Mouse (Mus musculus) left cerebral cortex, adult 9 months (tissue): ENCODE results near the gene Maats1.

Source experiments
- DNase-seq, 2 experiments: peaks; one replicate each; pipeline ENCODE4 v3.0.0; 2022; ENCODE audit warnings: low spot score in 2 of 2

Gene Maats1

DNA sequence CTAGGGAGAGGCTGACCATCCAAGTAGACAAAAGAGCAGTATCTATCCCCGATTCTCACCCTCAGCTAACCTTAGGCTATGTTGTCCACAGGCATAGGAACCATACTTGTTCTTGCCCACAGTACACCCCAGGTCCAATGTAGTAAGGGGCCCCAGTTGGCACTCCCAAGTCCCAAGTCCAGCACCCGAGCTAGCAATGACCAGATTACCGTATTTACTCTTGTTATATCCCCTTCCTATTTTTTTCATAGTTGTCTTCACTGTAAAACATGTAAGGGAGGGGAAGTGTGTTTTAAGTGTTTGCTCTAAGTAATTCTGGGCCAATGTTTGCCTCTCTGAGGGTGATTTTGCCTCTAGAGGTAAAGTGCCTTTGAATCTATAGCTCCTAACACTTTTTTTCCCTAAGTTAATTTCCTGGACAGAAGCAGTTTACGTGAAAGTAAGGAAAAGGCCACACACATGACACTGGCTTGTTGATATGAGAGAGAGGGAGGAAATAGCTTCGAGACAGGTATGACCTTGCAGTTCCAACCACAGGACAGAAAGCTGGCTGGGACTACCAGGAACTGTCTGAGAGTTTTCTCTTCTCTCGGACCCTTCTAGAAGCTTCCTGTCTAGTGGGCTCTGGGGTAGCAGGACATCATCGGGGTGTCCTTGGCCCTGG is 47.1 kb downstream of the Maats1 start, which contains the start of gene Nr1i2:
Gene Nr1i2 (minus strand): TSS at position 140 of the 664 bp plus-strand sequence.
- no peak for DNase-seq

DNA sequence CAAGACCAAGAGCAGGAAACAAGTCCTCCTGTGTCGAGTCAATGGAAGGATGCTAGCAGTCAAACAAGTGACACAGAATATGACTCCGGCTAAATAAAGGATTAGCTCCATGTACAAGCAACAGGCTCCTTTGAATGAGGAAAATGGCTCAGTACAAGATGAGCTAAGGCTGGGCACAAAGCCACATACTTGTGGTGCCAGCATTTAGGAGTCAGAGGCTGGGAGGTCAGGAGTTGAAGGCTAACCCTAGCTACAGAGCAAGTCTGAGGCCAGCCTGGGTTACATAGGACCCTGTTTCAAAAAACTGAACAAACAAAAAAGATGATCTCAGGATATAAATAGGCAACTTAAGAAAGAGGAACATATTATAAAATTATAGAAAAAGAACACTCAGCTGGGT is 51.8 kb downstream of the Maats1 start:
- DNase-seq, result no peak

DNA sequence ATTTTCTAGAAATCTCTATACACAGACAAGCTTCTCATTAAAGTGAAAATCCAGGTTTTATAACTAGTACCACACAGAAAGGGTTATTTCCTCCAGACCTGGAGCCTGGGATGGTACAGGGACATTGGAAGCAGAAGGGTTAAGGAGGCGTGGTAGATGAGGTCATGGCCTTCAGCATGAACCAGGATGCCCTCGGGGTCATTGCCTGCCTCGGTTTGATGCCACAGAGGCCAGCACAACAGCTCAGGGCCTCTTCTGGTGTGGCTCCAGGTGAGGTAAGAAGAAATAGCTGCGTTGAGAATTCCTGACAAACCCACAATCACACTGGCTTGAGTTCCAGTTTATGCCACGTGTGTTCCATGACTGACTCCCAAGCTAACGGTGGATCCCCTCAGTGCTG is 53.1 kb downstream of the Maats1 start:
- DNase-seq, result no peak

DNA sequence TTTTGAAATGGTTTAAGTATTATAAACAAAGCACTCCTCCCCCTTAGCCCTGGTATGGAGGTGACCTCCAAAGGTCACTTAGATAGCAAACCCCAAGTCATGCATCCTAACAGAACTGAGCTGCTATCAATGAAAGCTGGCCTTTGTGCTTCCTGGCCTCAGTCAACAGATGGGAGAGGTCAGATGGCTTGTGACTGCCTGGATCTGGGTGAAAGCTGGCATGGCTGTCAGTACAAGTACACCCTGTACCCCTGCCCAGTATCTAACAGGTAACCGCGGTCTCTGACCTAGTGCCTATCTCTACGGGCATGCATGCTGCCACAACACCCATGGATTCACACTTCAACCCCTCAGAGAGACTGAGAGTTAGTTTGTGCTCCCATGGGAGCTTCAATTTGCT is 54.2 kb downstream of the Maats1 start:
- no peak for DNase-seq

DNA sequence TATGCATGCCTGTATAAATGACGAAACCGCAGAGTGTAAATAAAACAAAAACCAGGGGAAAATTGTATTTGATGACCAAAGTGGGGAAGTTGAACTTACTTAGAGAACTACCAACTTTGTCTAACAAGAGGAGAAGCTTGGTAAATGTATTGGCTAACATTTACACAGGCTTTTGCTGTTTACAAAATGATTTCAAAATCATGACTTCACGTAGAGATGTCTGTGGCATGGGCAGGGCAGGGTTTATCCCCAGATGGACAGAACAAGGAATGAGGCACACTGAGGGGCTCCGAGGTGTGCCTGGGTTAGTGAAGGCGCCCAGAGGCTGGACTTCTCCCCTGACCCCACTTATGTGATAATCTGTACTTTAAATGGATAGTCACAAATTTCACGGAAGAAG is 54.6 kb downstream of the Maats1 start:
- no peak for DNase-seq

DNA sequence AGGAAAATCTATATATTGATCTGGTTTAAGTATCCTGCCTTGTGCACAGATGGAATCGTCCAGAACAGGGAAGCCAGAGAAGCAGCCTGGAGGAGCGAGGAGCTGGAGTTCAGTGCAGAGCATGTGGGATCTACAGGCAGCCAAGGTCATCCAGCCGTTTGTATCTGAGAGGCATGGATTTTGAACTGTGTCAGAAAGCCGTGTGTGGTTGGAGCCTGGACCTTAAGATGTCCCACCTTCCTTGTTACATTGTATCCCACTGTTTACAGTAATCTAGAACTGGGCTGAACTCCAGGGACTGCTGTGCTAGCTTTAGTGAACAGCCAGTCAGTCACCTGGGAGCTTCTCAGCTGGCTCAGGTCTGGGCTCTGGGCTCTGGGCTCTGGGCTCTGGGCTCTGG is 55.4 kb downstream of the Maats1 start:
- DNase-seq, result no peak

DNA sequence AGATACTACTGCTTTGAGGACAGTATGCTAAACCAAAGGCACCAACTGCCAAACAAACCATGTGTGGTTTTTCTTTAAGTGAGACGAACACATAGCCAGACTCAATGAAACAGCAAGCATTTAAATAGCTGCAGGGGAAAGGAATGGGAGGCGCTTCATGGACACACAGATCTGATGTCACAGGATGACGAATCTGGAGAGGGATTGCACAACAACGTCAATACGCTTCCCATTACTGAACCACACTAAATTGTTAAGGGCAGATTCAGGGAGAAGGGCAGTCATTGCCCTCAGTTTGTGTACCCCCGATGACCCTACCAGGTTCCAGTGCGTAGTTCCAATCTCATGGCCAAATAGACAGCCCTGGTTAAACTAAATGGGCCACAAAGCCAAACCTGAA is 56.1 kb downstream of the Maats1 start:
- DNase-seq, result no peak

DNA sequence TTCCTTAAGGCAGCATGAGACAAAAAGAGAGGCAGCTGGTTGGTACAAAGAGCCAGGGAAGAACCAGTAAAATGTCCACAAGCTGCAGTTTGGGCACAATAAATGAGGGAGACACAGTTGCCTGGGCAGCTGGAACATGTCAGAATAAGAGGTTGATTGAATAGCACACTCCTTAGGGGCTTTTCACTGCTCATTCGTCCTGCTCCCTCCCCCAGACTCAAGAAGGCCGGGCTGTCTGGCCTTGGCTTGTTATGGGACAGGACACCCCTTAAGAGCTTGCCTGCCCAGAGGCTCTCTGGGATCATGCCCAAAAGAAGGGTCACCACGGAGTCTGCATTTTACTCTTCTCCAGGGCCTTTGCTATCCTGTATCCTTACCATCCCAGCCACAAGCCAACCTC is 58.6 kb downstream of the Maats1 start:
- DNase-seq, result no peak

DNA sequence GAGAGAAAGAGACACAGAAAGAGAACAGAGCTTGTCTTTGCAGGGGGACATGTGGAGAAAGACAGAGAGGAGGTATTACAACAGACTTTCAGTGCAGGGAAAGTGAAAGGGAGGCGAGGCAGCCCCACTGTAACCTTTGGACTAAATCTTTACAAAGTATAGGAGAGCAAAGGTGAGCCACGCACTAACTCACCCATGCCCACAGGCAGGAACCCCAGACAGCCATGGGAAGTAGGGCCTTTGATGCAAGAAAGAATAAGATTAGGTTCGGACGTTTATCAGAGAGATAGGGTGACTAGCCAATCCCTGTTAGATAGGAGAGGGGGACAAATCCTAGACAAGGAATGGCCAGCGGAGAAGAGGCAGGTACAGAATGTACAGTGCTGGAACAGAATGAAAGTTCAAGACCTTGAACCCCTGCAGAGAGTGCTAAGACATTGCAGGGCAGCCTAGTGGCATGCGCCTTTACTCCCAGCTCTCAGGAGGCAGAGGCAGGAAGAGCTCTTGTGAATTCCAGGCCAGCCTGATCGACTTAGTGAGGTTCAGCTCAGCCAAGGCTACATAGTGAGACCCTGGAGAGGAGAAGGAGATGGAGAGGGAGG is 59.3 kb downstream of the Maats1 start:
- no peak for DNase-seq

DNA sequence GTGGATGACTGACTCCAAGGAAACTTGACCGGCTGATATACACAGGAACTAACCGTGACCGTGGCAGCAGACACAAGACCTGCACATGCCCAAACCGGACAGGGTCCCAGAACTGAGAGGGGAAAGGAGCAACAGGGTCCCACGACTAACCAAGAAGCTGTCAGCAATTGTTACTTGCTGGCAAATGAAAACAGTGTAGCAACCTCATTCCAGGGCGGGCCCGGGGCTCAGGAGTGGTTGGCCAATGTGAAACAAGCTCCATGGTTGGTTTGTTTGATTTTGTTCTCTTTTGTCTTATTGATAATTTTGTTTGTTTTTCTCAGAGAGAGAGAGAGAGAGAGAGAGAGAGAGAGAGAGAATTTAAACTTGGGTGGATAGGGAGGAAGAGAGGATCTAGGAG is 61.0 kb downstream of the Maats1 start:
- DNase-seq, result no peak

DNA sequence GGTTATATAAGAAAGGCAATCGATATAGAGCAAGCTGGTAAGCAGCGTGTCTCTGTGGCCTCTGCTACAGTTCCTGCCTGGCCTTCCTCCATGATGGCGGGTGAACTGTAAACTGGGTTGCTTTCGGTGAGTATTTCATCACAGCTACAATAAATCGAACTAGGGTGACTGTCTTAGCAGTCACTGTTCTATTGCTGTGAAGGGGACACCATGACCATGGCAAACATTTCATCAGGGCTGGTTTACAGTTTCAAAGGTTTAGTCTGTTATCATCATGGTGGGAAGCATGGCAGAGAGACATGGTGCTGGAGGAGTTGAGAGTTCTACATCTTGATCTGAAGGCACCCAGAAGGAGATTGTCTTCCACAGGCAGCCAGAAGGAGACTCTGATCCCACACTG is 62.1 kb downstream of the Maats1 start:
- DNase-seq, result no peak

DNA sequence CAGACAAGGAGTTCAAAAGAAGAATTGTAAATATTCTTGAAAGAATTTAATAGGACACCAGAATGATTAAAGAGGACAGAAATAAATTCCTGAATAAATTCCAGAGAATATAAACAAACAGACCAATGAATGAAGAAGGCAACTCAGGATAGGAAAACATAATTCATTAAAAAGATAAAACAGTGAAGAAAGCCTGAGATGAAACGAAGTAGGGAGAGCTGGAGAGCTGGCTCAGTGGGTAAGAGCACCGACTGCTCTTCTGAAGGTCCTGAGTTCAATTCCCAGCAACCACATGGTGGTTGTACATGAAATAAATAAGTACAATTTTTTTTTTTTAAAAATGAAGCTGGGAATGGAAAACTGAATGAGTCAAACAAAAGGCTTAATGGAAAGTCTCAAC is 67.2 kb downstream of the Maats1 start:
- DNase-seq, result no peak

DNA sequence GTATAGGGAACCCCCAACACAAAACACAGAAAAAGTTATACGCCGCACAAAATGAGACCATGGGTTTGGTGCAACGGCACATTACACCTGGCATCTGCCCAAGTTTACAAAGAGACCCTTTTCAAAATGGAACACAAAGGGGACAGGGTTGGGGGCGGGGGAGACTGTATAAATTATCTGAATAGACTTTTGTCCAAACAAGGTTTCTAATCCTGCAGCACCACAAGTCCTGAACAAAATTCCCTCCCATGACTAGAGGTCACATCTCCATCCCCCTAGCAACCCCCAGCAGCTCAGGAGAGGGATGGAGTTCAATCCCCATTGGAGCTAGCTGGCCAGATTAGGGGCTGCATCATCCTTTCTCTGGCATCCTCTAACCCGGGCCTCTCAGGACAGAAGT is 69.5 kb downstream of the Maats1 start:
- DNase-seq, result no peak

DNA sequence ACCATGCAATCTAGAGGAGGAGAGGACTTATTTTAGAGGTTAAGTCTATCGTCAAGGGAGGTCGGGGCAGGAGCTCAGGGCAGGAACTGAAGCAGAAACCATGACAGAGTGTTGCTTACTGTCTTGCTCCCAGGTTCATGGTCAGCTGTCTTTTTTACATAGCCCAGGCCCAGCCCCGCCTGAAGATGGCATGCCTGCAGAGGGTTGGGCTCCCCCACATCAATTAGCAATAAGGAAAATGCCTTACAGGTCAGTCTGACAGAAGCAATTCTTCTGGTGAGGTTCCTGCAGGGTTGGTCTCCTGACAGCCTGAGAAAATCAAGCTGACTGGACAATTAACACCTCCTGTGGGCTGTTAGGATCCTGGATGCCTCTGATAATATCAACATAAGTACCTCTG is 70.3 kb downstream of the Maats1 start:
- DNase-seq, result no peak

DNA sequence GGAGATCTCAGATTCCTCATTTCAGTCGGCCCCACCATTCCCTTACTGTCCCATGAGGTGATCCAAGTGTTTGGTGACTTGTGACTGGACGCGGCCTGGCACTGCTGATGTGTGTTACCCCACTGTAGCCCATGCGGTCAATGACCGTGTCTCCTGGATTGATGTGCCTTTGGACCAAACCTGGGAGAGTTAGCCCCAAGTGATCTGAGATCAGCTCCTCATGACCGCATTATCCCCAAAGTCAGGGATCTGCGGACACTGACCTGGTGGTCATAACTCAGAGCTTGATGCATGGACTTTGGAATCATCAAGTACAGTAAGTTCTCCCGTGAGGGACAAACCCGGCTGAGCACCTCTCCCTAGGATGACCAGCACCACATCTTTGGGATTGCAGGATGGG is 86.0 kb downstream of the Maats1 start:
- DNase-seq, result no peak

DNA sequence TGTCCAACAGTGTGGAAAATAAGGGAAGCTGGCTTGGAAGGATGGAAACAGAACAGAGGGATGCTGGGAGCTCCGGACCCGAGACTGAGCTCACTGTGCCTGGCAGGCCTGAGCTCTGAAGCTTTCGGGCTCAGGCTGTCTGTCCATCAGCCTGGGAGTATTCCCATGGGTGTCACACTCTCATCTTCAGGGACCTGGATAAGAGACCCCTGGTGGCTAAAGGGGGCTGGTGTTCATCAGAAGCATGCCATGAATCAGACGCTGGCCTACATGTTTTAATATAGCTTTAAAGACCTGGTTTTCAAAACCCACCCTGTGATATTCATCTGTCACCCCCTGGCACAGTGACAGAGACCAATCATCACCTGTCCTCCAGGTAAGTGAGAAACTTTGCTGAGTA is 86.8 kb downstream of the Maats1 start:
- DNase-seq, result no peak

DNA sequence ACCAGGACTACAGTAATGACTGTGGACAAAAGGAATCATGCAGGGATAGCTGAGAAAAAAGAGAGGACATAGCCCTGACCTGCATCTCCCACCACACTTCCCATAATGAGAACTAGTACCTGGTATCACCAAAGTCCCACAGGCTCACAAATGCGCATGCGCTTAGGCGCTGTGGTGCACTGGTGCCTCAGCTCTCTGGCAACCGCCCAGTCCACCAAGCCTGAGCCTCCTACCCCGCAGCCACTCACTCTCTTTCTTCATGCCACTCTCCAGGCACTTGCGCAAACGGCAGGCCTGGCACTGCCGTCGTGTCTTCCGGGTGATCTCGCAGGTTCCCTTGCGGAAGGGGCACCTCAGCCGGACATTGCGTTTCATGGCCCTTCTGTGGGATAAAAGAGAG is 87.9 kb downstream of the Maats1 start:
- no peak for DNase-seq

DNA sequence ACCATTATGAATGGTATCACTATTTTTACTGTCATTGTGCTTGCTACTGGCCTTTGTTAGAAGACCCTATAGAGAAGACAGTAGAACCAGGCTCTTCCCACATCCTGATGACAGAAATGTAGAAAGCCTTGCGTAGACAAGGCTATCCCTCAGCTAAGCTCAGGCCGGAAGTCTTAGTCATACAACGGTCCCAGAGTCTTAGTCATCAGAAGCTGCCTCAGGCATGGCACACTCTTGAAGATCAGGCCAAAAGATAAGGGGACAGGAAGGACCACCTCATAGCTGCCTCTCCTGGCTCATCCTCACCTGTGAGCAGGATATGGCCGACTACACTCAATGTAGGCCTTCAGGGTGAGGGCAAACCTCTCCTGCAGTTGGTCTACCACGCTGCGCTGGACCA is 91.5 kb downstream of the Maats1 start:
- no peak for DNase-seq

DNA sequence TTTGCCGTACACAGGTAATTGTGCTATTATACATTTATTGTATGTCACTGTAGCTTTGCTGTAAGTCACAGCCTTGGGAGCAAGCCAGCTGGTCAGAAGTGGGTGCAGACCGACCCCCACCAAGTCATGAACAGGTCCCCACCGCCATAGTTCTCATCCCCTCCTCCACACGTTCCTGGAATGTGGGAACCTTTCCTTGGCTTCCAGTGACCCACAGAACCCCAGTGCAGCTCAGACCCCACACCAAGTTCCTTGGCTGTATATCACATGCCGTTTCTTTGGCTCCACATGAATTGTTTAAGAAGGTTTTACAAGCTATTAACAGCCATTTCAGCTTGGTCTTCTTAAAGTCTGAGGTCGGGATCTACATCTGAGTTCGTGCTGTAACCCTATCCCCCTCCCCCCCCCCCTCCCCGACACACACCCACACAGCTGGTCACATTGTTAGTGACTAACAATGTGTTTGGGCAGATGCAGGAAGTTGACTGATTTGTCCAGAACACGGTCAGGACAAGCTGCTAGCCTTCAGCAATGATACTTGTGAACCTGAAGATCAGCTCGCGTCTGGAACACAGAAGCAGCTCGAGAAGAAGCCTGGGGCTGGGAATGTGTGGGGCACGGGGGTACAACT is 93.5 kb downstream of the Maats1 start:
- no peak for DNase-seq
